Mouse (Mus musculus) 3134 (cell line): ENCODE measurements around the gene Tsr1.

Source experiments
- DNase-seq: peaks from one replicate; pipeline ENCODE4 v3.0.0-alpha.2; 2011; ENCODE audit warnings: low spot score; ENCODE audit not compliant: insufficient read length; ENCODE audit errors: extremely low read depth

Gene Tsr1

DNA sequence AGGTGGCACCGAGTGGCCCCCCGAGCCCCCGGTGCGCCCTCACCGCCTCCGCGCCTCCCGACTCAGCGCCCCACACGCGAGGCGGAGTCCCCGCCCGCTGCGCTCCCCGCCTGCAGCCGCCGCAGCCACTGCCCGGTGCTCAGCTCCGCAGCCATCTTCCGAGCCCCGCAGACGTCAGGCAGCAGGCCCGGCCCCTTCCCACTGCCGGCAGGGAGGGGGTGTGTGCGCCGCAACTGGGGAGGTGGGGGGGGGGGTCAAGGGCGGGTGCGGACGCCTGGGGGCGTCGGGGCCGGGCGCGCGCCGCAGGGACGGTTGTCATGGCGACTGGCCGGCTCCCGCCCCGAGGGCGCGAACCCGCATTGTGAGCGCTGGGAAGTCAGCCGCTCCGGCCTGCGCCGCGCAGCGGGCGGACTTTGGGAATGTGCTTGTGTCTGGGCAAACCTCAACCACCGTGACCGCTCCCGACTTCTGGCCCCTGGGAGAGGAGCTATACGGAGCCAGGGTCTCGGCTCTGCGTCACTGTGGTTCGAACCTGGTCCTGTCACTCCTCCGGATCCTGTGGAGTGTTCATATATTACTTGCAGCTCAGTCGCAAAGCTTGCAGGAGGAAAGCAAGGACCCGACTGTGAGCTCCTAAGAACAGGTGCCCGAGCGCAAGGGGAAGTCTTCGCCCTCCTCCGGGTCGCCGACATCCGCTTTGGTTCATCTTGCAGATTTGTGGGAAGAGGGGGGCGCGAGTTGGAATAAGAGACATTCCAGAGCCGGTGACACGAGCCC, 782 bp upstream of the Tsr1 start, which contains the start of gene Sgsm2:
Gene Sgsm2, minus strand, starts transcription at position 160 of the 777 bp plus-strand sequence.
- DNase-seq = peak; percentile 86

DNA sequence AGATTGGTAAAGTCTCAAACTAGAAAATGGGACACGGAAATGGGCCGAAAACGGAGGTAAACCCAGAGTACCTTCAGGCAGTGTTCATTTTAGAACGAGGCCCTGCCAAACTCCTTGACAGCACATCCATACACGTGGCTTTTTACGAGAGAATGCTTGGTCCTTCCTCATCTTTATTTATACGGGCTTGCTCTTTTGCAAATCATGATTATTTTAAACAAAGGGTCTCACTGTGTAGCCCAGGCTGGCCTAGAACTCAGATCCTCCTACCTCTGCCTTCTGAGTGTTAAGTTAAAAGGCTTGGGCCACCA, 601 bp downstream of the Tsr1 start:
- DNase-seq = no peak

DNA sequence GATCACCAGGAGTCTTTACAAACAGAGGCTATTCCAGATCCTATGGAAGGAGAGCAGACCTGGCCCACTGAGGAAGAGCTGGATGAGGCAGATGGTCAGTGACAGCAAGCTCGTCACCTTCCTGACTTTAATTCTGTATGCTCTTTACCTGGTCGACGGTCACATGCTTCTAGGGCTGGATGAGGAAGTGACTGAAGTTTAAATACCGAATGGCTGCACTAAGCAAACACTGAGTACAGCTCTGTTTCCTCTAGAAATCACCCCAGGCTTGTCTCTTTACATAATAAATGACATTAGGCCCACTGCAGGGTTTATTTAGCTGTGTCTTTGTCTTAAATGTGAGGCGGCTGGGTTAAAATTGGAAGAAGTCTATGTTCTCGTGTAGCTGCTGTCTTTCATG, 3.7 kb downstream of the Tsr1 start:
- DNase-seq = no peak

DNA sequence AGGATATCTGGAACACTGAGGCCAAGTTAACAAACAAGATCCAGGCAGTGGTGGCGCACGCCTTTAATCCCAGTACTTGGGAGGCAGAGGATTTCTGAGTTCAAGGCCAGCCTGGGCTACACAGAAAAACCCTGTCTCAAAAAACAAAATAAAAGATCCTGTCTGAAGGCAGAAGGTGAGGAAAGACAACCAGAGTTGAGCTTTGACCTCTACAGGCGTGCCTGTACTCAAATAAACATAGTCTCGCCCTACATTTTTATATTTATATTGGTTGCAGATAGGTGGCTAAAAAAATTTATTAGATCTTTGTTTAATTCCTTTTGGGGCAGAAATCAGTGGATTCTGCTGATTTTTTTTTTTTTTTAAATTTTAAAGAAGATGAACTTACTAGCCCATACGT, 4.5 kb downstream of the Tsr1 start:
- no peak for DNase-seq

DNA sequence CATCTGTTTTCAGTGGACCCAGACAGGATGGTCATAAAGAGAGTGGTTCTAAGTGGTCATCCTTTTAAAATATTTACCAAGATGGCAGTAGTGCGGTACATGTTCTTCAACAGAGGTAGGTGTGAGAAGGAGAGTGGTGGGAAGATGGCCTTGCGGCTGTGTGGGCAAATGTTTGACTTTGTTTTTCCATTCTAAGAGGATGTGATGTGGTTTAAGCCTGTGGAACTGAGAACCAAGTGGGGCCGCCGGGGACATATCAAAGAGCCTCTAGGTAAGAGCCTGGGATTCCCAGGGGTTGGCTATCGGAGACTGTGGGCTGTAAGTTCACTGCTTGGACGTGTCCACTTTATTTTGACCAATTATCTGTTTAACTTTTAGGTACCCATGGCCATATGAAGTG, 10.0 kb downstream of the Tsr1 start:
- DNase-seq = no peak

DNA sequence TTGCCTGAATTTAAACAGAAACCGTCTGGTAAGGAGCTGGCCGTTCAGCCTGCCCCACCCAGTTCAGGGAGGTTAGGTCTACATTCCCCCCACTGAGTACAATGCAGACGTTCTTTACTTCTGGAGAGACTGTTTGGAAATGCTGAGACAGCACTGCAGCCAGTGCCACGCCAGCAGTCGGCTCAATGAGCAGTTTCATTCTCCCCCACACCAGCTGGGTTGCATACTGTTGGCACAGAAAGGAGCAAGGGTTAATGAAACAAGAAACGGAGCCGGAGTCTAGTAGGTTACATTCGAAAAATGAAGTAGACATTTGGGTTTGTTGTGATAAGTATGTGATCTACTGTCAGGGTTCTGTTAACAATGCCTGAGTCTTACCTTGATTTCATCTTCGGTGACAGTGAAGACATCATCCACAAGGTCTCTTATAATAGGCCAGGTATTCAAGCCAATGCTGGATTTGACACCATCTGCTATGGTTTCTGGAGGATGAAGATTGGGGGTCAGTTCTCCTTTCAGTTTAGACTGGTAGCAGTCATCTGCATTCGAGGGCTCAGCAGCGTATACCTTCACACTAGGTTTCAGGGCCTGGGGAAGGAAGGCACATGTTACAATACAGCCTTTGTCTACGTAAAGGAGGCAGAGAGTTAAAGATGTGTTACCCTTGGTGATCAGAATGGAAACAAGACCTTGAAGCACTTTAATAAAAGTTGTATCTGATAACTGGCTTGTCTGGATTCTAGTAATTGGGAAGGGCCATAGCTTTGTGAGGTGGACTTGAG, 10.9 kb downstream of the Tsr1 start:
- DNase-seq = no peak

DNA sequence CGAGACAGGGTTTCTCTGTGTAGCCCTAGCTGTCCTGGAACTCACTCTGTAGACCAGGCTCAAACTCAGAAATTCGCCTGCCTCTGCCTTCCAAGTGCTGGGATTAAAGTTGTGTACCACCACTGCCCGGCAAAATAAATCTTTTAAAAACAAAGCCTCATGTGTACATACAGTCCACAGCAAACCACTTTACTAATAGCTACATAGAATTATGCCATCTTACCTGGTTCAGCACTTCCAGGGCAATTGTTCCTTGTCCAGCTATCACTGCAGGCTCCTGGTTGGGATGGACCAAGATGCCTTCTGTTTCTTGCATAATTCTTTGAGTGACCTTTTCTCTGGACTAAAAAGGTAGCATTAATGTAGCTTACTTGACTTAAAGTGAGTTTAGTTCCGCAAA, 12.1 kb downstream of the Tsr1 start:
- no peak for DNase-seq

DNA sequence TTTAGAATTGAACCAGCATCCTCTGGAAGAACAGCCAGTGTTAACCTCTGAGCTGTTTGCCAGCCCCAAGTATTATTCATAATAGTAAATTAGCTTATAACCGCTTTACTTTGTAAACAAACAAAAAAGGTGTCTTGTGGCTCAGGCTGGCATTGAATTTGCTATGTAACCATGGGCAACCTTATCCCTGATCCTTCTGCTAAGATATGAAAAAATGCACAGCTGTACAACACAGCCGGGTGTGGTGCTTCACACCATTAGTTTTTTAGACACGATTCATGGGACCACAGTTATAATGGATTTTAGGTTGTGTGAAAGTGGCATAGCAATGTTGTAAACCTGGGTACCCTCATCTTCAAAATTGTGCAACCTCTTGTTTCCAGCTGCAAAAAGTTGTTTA, 14.6 kb downstream of the Tsr1 start:
- no peak for DNase-seq

DNA sequence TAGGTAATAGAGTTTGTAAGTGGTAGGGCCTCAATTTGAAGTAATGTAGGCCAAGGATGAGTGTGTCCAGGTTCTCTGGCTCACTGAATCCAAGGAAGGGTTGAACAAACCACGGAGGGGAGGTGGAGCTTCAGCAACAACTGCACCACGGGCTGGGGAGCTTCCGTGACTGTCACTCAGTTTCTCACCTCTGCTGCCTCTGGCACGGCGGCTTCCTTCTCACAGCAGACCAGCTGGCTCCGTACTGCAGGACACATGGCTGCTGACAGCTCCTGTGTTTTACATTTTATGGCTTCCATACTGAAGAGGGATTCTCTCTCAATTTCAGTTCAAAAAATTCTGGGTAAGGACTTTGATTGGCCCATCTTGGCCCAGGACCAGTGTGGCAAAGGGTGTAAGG, 21.4 kb downstream of the Tsr1 start:
- DNase-seq = no peak

DNA sequence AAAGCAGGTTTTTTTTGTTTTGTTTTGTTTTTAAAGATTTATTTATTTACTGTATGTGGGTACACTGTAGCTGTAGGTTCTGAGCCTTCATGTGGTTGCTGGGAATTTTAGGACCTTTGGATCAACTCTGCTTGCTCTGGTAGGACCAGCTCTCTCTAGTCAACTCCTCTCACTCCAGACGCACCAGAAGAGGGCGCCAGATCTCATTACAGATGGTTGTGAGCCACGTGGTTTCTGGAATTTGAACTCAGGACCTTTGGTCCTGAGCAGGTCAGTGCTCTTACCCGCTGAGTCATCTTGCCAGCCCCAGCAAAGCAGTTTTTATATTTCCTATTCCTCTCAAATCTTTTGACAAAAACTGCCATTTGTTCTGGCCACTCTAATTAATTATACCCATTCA, 26.3 kb downstream of the Tsr1 start:
- peak; percentile 37 for DNase-seq

DNA sequence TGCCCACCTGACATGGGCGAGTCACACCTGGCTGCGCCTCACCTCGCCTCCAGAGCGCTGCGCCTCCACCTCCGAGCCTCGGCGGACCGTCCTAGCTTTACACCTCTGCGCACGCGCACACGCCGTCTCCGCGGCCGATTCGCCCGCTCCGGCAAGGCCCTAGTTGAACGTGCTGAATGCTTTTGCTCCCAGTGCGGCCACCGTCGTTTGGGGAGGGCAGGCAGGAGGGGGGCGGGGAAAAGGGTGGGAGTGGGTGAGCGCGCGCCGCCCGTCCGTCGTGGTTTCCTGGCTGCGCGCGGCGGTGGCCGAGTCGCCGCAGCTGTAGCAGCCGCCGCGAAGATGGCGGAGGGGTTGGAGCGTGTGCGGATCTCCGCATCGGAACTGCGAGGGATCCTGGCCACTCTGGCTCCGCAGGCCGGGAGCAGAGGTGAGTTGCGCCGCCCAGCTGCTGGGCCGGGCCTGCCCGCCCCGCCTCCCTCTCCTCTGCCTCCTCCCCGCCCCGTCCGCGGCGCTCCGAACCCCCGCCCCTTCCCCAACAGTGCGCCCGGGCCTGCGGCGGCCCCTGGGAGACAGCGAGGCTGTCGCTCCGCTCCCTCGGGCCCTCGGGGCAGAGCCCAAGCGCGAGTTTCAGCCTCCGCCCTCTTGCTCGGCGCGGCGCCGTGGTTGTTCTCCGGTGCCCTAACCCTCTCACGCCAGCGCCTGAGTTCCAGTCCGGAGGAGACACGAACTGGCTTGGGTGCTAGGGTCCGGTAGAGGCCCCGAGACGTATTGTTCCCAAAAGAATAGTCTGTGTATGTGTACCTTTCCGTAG, 27.9 kb downstream of the Tsr1 start, which contains the start of the genes Smg6 and Srr:
Gene Smg6, plus strand, starts transcription at position 247 of the 811 bp plus-strand sequence.
Gene Srr, minus strand, starts transcription at position 372 of the 811 bp plus-strand sequence.
- peak; percentile 96 for DNase-seq

DNA sequence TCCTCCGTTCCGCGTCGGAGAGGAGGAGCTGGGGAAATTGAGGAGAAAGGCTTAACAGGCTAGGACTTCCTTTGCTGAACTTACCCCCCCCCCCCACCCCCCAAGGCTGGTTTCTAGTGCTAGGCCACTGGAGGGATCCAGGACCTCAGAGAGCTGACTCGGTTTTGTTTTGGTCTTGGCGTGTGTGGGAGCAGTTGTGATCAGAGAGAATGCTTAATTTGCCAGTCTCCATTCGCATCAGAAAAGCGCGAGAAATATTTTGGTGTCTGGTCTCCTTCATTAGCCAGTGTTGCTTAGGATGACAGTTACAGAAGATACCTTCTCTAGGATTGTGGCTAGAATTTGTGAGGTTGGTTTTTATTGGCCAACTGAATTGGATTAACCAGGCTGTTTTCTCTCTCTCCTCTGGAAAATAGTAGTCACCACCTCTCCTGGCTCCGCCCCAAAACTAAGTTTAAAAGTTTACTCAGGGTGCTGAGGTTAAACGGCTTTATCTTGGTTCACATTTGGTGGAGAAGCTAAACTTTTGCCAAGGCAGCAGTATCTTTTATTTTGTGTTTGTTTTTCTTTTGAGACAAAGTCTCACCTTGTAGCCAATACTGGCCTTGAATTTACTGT, 28.6 kb downstream of the Tsr1 start:
- DNase-seq = peak; percentile 39

DNA sequence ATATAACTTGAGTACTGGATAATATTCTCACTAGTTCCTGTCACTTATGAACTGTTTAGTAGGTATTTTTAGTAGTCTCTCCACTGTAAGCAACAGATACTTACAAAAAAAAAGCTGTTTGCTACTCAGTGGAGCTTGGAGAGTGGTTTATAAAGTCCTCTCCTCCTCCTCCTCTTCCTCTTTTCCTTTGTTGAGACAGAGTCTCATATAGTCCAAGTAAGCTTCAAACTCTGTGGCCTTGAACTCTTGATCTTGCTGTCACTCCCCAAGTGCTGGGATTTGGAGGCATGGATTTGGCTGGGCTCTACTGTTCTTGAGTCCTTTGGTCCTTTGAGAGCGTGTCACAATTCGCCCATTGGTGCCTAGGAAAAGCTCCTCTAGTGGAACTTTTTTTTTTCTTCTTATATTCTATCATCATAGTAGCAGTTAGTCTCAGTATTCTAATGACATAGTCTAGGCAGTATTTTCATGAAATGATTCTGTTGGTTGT, 29.4 kb downstream of the Tsr1 start:
- DNase-seq = no peak

DNA sequence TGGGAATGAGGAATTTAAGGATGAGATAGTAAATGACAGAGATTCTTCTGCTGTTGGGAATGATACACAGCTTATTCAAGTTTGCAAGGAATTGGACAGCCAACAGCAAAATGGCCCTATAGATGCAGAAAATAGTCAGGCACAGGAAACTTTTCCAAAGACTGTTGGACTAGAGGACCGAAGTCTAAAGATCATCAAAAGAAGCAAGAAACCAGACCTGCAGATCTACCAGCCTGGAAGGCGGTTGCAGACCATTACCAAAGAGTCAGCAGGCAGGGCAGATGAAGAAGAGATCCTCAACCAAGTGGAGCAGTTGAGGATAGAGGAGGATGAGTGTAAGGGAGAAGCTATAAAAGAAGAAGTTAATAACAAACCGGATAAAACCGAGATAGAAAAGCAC, 31.2 kb downstream of the Tsr1 start:
- no peak for DNase-seq

DNA sequence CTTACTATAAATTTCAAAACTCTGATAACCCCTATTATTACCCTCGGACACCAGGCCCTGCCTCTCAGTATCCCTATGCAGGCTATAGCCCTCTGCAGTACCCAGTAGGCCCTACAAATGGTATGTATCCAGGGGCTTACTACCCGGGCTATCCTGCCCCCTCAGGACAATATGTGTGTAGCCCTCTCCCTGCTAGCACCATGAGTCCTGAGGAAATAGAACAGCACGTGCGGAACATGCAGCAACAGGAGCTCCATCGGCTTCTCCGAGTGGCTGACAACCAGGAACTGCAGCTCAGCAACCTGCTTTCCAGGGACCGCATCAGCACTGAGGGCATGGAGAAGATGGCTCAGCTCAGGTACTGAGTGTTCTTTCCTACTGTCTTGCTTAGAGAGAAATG, 32.5 kb downstream of the Tsr1 start:
- DNase-seq = no peak

DNA sequence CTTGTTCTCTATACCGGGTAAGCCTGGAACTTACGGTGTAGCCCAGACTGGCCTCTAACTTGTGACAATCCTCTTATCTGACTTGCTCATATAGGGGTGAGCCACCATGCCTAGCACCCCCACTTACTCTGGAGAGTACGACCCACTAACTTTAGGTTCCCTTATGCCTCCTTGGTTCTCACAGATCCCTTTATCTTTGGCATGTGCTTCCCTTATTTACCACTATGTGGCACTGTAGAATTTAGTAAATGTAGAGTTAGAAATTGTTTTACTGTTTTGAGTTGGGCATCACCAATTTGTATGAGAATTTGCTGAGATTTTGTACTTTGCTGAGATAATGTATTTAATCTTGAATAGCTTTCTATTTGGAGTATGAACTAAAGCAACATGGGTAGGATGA, 48.5 kb downstream of the Tsr1 start:
- no peak for DNase-seq

DNA sequence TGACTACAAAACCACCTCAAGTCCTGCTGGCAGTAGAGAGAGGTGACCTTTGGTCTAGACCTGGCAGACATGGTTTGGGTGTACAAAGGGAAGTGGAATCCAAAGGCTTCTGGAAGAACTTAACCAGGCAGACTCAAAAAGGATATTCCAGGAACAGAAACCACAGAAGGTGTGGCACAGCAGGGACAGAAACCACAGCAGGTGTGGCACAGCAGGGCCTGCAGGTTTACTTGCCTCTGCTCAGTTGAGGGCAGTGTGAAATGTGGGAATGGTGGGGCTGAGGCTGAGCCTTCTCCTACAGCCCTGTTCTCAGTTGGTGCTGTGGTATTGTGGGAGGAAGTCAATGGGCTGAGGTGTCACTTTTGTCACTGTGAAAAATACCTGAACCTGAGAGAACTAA, 57.0 kb downstream of the Tsr1 start:
- no peak for DNase-seq

DNA sequence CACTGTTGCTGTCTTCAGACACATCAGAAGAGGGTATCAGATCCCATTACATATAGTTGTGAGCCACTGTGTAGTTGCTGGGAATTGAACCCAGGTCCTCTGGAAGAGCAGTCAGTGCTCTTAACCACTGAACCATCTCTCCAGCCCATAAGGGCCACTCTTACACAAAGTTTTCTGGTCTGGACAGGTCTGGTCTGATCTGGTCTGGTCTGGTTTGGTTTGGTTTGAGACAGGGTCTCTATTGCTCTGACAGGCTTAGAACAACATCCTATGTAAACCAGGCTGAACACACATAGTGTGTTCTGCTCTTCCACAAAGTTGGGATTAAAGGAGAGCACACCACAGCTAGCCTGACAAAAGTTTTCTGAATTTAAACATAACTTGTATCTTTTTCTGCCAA, 58.1 kb downstream of the Tsr1 start:
- no peak for DNase-seq

DNA sequence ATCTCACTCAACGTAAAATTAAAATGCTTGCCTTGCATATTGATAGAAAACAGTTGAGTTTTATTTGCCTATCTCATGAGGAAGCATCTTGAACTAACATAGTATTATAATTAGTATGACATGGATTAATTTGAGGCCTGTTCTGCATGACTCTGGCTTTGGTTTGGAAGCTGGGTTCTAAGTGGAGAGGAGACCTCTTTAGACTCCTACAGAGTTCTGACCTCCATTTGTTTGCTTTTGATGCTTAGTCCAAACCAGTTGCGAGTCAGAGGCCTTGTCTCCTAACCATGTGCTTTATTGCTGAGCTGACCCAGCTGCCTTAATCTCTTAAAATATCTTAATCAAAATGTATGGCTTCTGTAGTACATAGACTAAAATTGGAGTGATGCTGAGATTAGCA, 59.7 kb downstream of the Tsr1 start:
- DNase-seq = no peak
